Mouse (Mus musculus): ENCODE results near the gene Pkd1l2. TPM values are rescaled to one million over a fixed set of nuclear protein-coding genes. Genes with fewer than 3 reads are reported as not detected.
A peak's percentile ranks its signal among the peaks of the same experiment; 100 is the strongest.

Gene Pkd1l2
- total RNA-seq, 2 experiments from 2014 or later: not detected

DNA sequence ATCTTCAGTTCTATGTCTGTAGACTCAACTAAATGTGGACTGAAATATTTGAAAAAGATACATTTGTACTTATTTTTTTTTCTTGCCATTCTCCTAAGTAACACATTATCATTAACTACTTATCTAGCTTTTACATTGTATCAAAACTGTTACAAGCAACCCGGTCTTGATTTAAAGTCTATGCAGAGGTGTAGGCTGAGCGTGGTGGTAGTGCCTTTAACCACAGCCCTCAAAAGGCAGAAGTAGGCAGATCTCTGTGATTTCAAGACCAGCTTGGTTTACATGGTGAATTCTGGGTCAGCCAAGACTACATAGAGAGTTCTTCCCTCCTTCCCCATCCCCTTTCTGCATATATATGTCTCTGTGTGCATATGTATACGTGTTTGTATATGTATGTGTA, 38.7 kb downstream of the Pkd1l2 start:
- peak; percentile 44; the same call in 1 of the 2 replicates for ATAC-seq (replicated peaks; ENCODE audit: poor library complexity, severe bottlenecking)

DNA sequence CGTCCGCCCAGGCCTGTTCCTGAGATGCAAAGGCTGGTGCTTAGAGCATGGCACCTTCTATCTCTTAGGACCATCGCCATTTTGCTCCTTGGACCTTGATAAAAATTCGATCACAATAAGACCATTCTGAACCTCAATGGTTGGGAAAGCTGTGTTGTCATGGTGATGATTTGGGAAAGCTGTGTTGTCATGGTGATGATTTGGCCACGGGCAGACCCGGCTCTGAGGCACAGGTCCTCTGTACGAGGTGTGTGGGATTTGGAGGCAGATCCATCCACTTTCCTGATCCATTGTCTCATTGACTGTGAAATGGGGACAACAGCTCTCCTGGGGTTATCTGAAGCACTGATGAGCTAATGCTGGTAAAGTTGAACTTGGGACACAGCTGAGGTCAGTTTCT, 42.4 kb downstream of the Pkd1l2 start:
- ATAC-seq (replicated peaks; ENCODE audit: poor library complexity, severe bottlenecking): no peak

DNA sequence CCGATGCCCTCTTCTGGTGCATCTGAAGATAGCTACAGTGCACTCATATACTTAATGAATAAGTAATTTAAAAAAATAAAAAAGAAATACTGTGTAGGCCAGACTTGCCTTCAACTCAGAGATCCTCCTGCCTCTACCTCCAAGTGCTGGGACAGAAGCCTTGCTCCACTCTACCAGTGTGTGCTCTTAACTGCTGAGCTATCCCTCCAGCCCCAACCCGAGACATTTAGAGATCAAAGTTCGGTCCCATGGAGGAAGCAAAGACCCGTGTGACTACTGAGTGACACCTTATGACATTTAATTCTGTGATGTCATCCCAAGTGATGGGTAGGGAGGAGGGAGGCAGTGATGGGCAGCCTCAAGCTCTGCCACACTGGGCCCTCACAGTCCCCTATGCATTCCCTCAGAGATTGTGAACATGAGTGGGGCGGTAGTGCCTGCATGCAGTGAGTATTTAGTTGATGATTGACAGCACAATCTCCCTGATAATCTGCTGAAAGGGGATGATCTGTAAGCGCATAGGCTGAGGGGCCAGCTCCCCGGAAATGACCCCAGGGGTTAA, 44.8 kb downstream of the Pkd1l2 start:
- ATAC-seq (replicated peaks; ENCODE audit: poor library complexity, severe bottlenecking): no peak

DNA sequence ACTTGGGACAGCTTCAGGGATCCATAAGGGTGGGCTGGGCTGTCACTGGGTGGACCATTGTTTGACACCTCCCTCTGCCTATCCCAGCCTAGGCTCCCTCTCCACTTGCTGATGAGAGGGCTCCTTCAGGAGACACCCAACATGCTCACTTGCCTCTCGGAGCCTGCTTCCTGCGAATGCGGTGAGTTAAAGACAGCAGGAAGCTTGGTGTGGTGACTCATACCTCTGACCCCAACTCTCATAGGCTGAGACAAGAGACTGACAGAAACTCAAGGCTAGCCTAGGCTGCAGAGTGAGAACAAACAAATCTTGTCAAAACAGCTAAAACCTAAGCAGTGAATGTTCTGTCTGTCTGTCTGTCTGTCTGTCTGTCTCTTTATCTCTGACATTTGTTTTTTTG, 48.9 kb downstream of the Pkd1l2 start:
- peak; percentile 87 for ATAC-seq (replicated peaks; ENCODE audit: poor library complexity, severe bottlenecking)

DNA sequence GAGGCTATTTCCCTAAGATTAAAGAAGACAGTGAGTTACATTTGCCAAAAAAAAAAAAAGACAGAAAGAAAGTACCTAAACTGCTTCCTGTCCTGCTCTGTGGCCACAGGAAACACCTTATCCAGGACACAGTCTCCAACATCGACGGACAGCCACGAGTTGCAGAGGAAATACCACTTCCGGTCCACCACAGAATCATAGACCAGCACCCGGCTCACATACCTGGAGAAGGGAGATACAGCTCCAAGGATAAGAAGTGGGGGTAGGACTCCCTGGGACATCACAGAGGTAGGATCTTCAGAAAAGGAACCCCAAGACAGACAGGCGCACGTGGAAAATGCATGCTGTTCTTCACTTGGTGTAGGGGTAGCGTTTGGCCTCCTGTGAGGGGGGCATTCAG, 49.6 kb downstream of the Pkd1l2 start:
- peak; percentile 40 for ATAC-seq (replicated peaks; ENCODE audit: poor library complexity, severe bottlenecking)

DNA sequence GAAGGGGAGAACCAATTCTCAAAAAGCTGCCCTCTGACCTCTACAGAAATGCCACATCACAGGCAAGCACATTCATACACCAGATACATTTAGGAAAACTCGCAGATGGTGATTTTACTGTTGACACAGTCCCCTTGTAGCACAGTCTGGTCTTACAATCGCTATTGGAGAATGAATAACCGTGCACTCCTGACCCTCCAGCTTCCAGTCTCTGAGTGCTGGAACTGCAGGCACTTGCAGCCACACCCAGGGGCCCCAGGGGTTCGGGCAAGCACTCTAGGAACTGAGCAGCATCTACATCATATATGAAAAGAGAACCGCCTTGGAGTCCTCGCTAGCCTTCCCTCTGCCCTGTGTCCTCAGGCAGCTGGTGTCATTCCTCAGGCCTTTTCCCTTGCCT, 50.8 kb downstream of the Pkd1l2 start:
- no peak for ATAC-seq (replicated peaks; ENCODE audit: poor library complexity, severe bottlenecking)

DNA sequence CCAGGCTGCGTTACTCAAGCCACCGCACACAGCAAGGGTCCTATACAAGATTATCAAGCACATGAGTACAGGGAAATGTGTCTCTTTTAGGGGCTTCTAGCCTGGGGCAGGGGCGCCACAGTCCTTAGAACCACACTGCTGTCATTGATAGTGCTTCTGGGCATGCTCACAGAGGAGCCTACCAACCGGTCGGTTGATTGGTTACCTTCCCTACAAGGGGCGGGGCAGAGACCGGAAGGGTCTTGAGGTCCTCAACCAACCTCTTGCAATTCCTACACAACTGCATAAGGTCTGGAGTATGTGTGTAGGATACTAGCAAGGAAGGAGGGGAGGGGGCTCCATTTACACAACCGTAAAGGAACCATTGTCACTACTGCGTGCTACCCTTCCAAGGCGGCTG, 53.6 kb downstream of the Pkd1l2 start:
- no peak for ATAC-seq (replicated peaks; ENCODE audit: poor library complexity, severe bottlenecking)

DNA sequence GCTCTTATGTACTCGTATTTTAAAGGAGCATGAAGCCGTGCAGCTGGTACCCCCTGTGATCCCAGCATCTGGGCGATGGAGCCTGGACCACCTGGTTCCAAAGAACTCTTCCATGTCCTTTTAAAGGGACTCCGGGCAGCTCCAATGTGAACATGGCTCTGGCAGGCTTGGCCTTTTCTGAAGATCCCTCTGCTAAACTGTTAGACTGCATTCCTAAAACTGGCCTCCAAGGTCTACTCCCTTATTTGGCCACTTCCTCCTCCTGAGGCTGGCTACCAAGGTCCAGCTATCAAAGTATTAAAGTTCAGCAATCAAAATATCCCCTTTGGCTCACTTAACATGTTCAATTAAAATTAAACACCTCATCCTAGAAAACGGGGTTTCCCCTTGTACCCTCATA, 54.6 kb downstream of the Pkd1l2 start:
- no peak for ATAC-seq (replicated peaks; ENCODE audit: poor library complexity, severe bottlenecking)

DNA sequence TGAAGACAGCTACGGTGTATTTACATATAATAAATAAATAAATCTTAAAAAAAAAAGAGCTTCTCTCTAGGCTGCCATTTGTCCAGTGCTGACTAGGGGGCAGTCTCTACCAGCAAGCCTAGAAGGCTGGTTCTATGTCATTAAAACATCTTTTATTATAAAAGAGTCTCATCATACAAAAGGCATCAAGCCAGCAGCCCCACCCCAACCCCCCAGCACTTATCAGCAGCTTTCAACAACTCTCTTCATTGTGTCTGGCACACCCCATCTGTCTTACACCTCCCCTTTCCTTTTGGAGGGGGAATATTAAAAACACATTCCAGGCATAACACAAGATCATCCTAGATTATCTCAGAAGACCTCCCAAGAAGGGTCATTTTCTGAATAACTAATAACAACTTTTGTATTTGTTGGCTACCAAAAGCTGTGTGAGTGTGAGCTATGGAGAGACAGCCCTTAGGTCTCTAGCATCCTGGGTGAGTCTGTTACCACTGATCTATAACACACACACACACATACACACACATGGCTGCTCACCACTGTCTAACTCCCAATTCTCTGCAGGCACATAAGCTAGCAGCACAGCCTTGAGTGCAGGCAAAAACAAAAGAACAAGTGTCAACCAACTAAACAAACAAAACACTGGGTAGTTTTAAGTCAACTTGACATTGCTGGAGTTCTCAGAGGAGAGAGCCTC, 59.8 kb downstream of the Pkd1l2 start:
- no peak for ATAC-seq (replicated peaks; ENCODE audit: poor library complexity, severe bottlenecking)

DNA sequence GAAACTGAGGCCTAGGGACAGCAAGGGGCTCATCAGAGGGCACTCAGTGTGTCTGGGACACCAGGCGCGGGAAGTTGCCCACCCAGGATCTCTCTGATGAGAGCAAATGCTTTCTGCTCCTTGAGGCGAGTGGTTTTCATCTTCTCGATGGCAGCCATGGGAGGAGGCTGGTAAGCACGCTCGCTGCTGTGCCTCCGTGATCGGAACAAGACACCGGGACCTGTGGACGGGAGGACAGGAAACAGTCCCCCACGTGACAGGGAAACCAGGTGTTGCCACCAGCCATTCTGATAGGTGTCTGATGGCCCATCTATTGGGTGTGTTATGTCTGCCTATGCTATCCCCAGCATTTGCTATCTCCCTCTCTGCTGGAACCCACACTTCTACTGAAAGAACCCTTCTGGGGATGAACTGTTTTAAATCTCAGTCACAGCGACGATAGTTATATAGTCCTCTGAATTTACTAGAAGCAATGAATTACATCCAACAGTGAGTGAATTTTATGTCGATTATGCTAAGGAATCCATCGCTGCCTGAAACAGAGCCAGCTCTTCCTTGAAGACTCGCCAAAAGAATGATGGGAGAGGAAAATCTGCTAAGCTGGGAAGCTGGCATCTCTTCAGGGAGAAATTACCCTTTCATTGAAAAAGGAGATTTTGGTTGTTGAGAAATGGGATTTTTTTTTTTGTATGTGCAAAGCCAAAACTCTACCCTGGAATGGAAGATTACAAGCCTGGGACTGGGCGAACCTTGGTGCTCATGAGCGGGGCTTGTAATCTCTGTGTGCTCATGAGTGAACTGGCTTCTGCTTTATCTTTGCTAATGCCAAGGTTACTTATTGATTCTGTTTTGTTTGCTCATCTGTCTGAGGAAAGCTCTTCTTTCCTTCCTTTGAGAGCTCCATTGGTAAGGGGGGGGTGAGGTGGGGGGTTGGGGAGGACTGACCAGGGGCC, 62.6 kb downstream of the Pkd1l2 start:
- ATAC-seq (replicated peaks; ENCODE audit: poor library complexity, severe bottlenecking): no peak

DNA sequence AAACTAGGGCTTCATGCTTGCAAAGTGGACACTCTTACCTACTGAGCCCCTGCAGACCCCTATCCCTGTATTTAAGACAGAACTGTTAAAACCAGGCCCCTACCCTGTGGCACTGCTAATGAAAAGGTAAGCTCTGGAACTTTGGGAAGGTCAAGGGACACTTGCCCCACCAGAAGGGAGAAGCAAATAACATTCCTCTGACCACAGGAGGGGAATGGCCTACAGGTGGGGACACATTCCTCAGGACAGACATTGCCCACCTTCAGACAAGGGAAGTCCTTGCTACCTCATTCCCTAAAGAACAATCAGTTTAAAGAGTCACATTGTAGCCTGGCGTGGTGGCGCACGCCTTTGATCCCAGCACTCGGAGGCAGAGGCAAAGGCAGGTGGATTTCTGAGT, 64.4 kb downstream of the Pkd1l2 start:
- no peak for ATAC-seq (replicated peaks; ENCODE audit: poor library complexity, severe bottlenecking)

DNA sequence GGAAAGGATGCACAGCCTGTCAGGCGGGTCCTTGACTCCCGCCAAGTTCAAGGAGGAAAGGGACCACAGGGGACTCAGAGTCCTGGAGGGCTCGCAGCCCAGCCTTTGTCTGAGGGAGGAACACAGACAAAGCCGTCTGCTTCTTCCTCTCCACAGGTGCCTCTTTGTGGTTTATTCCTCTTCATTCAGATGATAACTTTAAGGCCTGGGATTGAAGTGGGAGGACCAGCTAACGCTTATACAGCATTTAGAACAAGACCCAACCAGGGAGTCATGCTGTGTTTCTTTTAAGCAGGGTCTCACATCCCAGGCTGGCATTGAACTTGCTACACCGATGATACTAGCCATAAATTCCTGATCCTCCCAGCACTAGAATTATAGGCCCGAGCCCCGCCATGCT, 65.2 kb downstream of the Pkd1l2 start:
- no peak for ATAC-seq (replicated peaks; ENCODE audit: poor library complexity, severe bottlenecking)

DNA sequence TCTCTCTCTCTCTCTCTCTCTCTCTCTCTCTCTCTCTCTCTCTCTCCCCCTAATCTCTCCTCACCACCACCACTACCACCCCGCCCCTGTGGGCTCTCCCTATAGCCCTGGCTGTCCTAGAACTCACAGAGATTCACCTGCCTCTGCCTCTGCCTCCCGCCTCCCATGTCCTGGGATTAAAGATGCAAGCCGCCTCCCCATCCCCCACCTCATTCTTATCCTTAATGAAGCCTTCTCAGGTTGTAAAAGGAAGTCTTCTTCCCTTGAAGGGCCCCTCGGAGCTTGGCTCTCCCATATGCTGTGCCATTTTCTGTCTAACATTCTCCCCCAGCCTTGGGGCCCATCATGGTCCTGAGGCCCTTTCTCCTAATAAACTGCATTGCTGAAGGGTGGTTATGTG, 66.6 kb downstream of the Pkd1l2 start:
- ATAC-seq (replicated peaks; ENCODE audit: poor library complexity, severe bottlenecking): no peak

DNA sequence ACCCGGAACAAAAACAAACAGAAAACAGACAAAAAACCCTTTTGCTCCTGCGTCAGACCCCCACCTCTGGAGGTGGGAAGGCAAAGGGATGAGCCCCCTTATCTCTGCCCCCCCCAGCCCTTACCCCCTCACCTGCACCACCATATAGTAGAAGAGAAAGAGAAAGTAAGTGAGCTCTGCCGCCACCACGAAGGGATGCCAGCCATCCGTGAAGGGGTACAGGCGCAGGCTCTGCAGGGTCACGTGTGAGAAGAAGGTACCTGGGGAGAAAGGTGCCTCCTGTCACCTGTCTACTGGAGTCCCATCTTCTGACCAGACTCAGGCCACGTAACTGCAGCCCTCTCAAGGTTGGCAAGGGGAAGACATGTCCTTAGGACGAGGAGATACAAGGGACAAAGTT, 70.9 kb downstream of the Pkd1l2 start:
- no peak for ATAC-seq (replicated peaks; ENCODE audit: poor library complexity, severe bottlenecking)

DNA sequence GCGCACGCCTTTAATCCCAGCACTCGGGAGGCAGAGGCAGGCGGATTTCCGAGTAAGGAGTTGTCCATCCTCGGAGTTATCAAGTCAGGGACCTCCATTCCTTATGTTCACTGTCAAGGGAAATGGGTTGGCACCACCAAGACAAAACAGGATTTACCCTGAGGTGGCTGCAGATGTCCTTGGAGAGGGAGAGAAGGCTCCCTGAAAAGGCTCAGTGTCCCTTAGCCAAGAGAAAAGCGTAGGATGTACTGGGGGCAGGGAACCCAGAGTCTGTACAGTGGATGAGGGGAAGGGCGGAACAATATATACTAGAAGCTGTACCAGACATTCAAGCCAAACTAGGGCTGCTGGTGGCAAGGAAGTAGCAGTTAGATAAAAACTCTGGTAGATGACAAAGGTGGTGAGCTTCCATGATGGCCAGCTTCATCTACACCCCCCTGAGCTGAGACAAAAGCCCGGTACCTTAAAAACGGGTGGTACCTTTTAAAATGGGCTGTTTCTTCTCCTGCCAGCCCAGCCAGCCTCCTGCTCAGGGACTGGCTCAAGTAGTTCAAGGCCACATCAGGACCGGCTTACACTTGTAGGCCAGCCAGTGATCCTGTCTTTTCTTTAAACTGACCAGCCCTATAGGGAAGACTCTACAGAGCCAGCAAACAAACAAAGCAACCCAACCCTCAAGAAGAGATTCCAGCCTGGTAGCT, 88.1 kb downstream of the Pkd1l2 start:
- ATAC-seq (replicated peaks; ENCODE audit: poor library complexity, severe bottlenecking): no peak

DNA sequence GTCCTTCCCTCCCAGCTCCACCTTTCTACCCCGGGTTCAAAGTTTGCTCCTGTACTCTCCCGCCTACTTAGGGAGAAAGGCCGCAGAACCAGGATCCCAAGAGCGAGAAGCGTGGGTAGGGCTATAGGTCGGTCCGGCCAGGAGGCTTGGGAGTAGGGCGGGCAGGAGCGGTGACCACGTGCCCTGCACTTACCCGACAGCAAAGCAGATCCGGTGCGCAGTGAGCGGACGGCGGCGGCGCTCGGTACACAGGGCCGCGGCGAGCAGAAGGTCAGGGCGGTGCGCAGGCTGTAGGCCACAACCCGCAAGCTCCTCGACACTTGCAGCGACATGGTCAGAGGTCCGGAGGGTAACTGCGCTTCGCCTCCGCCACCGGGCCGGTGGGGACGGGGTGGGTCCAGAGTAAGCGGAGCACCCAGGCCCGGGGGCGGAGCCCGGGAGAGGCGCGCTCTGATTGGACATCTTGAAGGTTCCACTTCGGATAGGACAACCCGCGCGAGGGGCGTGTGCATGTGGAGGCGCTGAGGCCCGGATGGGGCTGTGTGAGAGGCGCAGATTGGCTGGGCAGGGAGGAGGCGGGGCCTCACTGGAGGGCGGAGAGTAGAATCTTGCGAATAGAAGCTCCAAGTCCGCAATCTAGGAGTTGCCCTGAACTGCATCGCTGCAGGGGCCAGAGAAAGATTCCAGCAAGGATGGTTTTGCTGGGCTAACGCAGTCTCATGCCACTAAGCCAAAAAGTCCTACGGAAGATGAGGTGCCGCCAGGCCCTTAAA, 89.0 kb downstream of the Pkd1l2 start, which contains the start of gene Gcsh:
TSS of gene Gcsh (minus strand) at position 443 of the 773 bp plus-strand sequence.
- ATAC-seq (replicated peaks; ENCODE audit: poor library complexity, severe bottlenecking): peak; percentile 95

DNA sequence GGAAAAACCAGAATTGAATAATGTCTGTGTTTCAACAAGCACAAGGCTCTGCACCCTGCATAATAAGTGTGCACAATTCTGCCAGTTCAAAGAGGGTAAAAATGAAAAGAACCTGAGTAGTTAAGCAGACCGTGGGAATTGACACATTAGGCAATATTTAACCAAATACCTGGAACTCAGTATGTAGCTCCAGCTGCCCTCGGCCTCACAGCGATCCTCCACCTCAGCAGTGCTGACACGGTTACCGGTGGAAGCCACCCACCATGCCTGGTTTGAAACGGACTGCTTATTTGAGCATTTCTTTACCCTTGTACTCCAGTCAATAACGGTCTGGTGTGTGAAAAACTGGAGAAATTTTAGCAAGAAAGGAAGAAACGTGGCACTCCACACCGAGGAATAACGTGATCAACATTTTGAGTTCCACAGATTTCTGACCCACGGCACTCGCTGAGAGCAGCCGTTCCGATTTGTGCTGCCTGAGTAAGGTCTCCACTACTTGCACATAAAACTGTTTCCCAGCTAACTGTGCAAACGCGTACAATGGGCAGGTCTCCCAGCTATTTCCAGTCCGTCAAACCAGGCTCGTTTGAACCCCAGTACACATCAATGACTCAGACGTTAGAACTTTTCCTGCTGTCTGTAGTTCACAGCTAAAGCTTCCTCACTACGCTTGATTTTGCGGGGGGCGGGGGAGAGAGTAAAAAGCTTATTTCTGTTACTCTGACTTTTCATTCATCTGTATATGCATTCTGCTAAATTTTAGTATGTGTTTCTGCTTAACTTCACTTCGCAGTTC, 89.9 kb downstream of the Pkd1l2 start:
- no peak for ATAC-seq (replicated peaks; ENCODE audit: poor library complexity, severe bottlenecking)

DNA sequence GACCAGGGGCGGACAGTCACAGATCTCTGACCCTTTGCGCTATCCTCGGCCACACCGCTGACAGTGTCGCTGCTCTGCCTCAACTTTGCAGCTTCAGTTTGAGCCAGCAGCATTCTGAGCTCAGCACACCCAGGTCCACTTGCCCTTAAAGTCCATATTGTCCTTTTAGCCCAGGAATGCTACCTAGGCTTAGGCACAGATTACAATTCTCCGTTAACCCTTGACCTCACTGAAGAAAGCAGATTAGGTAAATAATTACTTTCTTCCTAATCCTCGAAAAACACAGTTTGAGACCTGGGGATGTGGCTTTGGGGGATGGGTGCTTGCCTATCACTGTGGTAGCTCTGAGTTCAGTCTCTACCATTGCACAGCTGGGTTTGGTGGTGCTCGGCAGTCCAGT, 91.0 kb downstream of the Pkd1l2 start:
- ATAC-seq (replicated peaks; ENCODE audit: poor library complexity, severe bottlenecking): no peak

DNA sequence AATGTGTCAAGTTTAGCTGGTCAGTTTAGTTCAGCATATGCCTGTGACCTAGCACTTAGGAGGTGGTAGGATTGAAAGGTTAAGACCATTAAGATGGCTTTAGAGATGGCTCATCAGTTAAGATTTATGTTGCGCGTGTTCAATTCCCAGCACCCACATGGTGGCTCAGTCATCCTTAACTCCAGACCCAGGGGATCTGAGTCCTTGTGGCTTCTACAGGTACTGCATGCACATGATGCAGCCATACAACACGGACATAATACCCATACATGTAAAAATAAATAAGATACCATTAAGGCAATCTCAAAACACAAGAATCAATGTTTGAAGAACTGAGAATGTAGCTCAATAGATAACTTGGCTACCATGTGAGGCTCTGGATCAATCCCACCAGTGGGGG, 92.4 kb downstream of the Pkd1l2 start:
- ATAC-seq (replicated peaks; ENCODE audit: poor library complexity, severe bottlenecking): no peak
